Mouse (Mus musculus): ENCODE data around the gene C2cd4b. TPM values are rescaled to one million over a fixed set of nuclear protein-coding genes. Genes with fewer than 3 reads are reported as not detected.

Gene C2cd4b
- polyA plus RNA-seq, 1 experiment from 2014 or later: not detected

- H3K4me1 ChIP-seq (ENCODE audit: control insufficient read depth, low read depth, low read length): no peaks in the 10 kb centered on the region
- no peaks in the 10 kb centered on the region for H3K36me3 ChIP-seq (ENCODE audit: control insufficient read depth, insufficient read depth)
- no peak overlapping the region for H3K4me2 ChIP-seq (ENCODE audit: low read depth, low read length)
- H3K4me3 ChIP-seq (ENCODE audit: low read depth, low read length): no peak overlapping the region
- H3K27ac ChIP-seq (ENCODE audit: low read length): no peak overlapping the region
- no peak for ATAC-seq (ENCODE audit: low read depth)
- no peak overlapping the region for H3K9ac ChIP-seq (ENCODE audit: low read depth, low read length)
- WGBS (ENCODE audit: insufficient replicate concordance): 68% methylated on average over 7 of the region's 7 CpGs
- 0 out of 2 replicates have a peak, but pooled peaks cover 2% of the 10 kb centered on the region for H3K9me3 ChIP-seq (replicated peaks; ENCODE audit: control insufficient read depth, low read length)
- H3K27me3 ChIP-seq (ENCODE audit: control insufficient read depth, insufficient read depth, low read depth, low read length): no peaks in the 10 kb centered on the region
Measured at GRCm38 (mm10) chr9:67786311-67786710, 27.1 kb downstream of the C2cd4b start.

GRCm38 (mm10) chr9:67787671-67788070 lies 28.4 kb downstream of the C2cd4b start:
- no peak for ATAC-seq (ENCODE audit: low read depth)
- Histone ChIP-seq H3K27ac (ENCODE audit: low read length) (no peak overlapping the region), H3K9ac (ENCODE audit: low read depth, low read length) (no peak overlapping the region), H3K9me3 (replicated peaks; ENCODE audit: control insufficient read depth, low read length) (0 out of 2 replicates have a peak, but pooled peaks cover 2% of the 10 kb centered on the region), H3K27me3 (ENCODE audit: control insufficient read depth, insufficient read depth, low read depth, low read length) (no peaks in the 10 kb centered on the region), H3K4me2 (ENCODE audit: low read depth, low read length) (no peak overlapping the region), H3K36me3 (ENCODE audit: control insufficient read depth, insufficient read depth) (no peaks in the 10 kb centered on the region), H3K4me3 (ENCODE audit: low read depth, low read length) (no peak overlapping the region), H3K4me1 (ENCODE audit: control insufficient read depth, low read depth, low read length) (no peaks in the 10 kb centered on the region)
- WGBS (ENCODE audit: insufficient replicate concordance): 56% methylated on average over 6 of the region's 6 CpGs

GRCm38 (mm10) chr9:67792405-67792804 lies 33.2 kb downstream of the C2cd4b start:
- WGBS (ENCODE audit: insufficient replicate concordance): 43% methylated on average over 5 of the region's 5 CpGs
- Histone ChIP-seq H3K27ac (ENCODE audit: low read length) (no peak overlapping the region), H3K4me3 (ENCODE audit: low read depth, low read length) (no peak overlapping the region), H3K36me3 (ENCODE audit: control insufficient read depth, insufficient read depth) (no peaks in the 10 kb centered on the region), H3K4me2 (ENCODE audit: low read depth, low read length) (no peak overlapping the region), H3K4me1 (ENCODE audit: control insufficient read depth, low read depth, low read length) (no peaks in the 10 kb centered on the region), H3K9ac (ENCODE audit: low read depth, low read length) (no peak overlapping the region), H3K9me3 (replicated peaks; ENCODE audit: control insufficient read depth, low read length) (no peaks in the 10 kb centered on the region), H3K27me3 (ENCODE audit: control insufficient read depth, insufficient read depth, low read depth, low read length) (0 out of 2 replicates have a peak, but pooled peaks cover 4% of the 10 kb centered on the region)
- no peak for ATAC-seq (ENCODE audit: low read depth)

- H3K36me3 ChIP-seq (ENCODE audit: control insufficient read depth, insufficient read depth): no peaks in the 10 kb centered on the region
- WGBS (ENCODE audit: insufficient replicate concordance): 24% methylated on average over 6 of the region's 6 CpGs
- no peak overlapping the region for H3K4me2 ChIP-seq (ENCODE audit: low read depth, low read length)
- 0 out of 2 replicates have a peak, but pooled peaks cover 4% of the 10 kb centered on the region for H3K27me3 ChIP-seq (ENCODE audit: control insufficient read depth, insufficient read depth, low read depth, low read length)
- H3K9ac ChIP-seq (ENCODE audit: low read depth, low read length): no peak overlapping the region
- no peak for ATAC-seq (ENCODE audit: low read depth)
- no peaks in the 10 kb centered on the region for H3K9me3 ChIP-seq (replicated peaks; ENCODE audit: control insufficient read depth, low read length)
- H3K4me3 ChIP-seq (ENCODE audit: low read depth, low read length): no peak overlapping the region
- H3K27ac ChIP-seq (ENCODE audit: low read length): no peak overlapping the region
- no peaks in the 10 kb centered on the region for H3K4me1 ChIP-seq (ENCODE audit: control insufficient read depth, low read depth, low read length)
Measured at GRCm38 (mm10) chr9:67793501-67793900, 34.3 kb downstream of the C2cd4b start.

- Histone ChIP-seq H3K27ac (ENCODE audit: low read length) (no peak overlapping the region), H3K4me2 (ENCODE audit: low read depth, low read length) (no peak overlapping the region), H3K27me3 (ENCODE audit: control insufficient read depth, insufficient read depth, low read depth, low read length) (0 out of 2 replicates have a peak, but pooled peaks cover 4% of the 10 kb centered on the region), H3K4me1 (ENCODE audit: control insufficient read depth, low read depth, low read length) (no peaks in the 10 kb centered on the region), H3K36me3 (ENCODE audit: control insufficient read depth, insufficient read depth) (no peaks in the 10 kb centered on the region), H3K9ac (ENCODE audit: low read depth, low read length) (no peak overlapping the region), H3K4me3 (ENCODE audit: low read depth, low read length) (no peak overlapping the region), H3K9me3 (replicated peaks; ENCODE audit: control insufficient read depth, low read length) (no peaks in the 10 kb centered on the region)
- WGBS (ENCODE audit: insufficient replicate concordance): 47% methylated on average over 1 of the region's 1 CpGs
- ATAC-seq (ENCODE audit: low read depth): no peak
Measured at GRCm38 (mm10) chr9:67794216-67794615, 35.0 kb downstream of the C2cd4b start.

- Histone ChIP-seq H3K9ac (ENCODE audit: low read depth, low read length) (no peak overlapping the region), H3K9me3 (replicated peaks; ENCODE audit: control insufficient read depth, low read length) (no peaks in the 10 kb centered on the region), H3K4me3 (ENCODE audit: low read depth, low read length) (no peak overlapping the region), H3K4me1 (ENCODE audit: control insufficient read depth, low read depth, low read length) (no peaks in the 10 kb centered on the region), H3K27ac (ENCODE audit: low read length) (no peak overlapping the region), H3K27me3 (ENCODE audit: control insufficient read depth, insufficient read depth, low read depth, low read length) (0 out of 2 replicates have a peak, but pooled peaks cover 4% of the 10 kb centered on the region), H3K36me3 (ENCODE audit: control insufficient read depth, insufficient read depth) (no peaks in the 10 kb centered on the region), H3K4me2 (ENCODE audit: low read depth, low read length) (no peak overlapping the region)
- WGBS (ENCODE audit: insufficient replicate concordance): 68% methylated on average over 4 of the region's 4 CpGs
- ATAC-seq (ENCODE audit: low read depth): no peak
Measured at GRCm38 (mm10) chr9:67794668-67795067, 35.4 kb downstream of the C2cd4b start.

- ATAC-seq (ENCODE audit: low read depth): no peak
- no peak overlapping the region for H3K4me2 ChIP-seq (ENCODE audit: low read depth, low read length)
Measured at GRCm38 (mm10) chr9:67795205-67795675, 36.0 kb downstream of the C2cd4b start.

GRCm38 (mm10) chr9:67799078-67799819 lies 40.0 kb downstream of the C2cd4b start:
- no peak overlapping the region for H3K9ac ChIP-seq (ENCODE audit: low read depth, low read length)
- H3K27ac ChIP-seq (ENCODE audit: low read length): no peak overlapping the region
- H3K9me3 ChIP-seq (replicated peaks; ENCODE audit: control insufficient read depth, low read length): no peaks in the 10 kb centered on the region
- no peak overlapping the region for H3K4me2 ChIP-seq (ENCODE audit: low read depth, low read length)
- 40% methylated on average over 14 of the region's 14 CpGs for WGBS (ENCODE audit: insufficient replicate concordance)
- 0 out of 2 replicates have a peak, but pooled peaks cover 1% of the 10 kb centered on the region for H3K27me3 ChIP-seq (ENCODE audit: control insufficient read depth, insufficient read depth, low read depth, low read length)
- H3K36me3 ChIP-seq (ENCODE audit: control insufficient read depth, insufficient read depth): no peaks in the 10 kb centered on the region
- no peaks in the 10 kb centered on the region for H3K4me1 ChIP-seq (ENCODE audit: control insufficient read depth, low read depth, low read length)
- H3K4me3 ChIP-seq (ENCODE audit: low read depth, low read length): no peak overlapping the region
- no peak for ATAC-seq (ENCODE audit: low read depth)

More at GRCm38 (mm10) chr9:67795205-67795675, 36.0 kb downstream of the C2cd4b start:
- WGBS (ENCODE audit: insufficient replicate concordance): 62% methylated on average over 14 of the region's 14 CpGs
- Histone ChIP-seq H3K9me3 (replicated peaks; ENCODE audit: control insufficient read depth, low read length) (no peaks in the 10 kb centered on the region), H3K36me3 (ENCODE audit: control insufficient read depth, insufficient read depth) (no peaks in the 10 kb centered on the region), H3K9ac (ENCODE audit: low read depth, low read length) (no peak overlapping the region), H3K27me3 (ENCODE audit: control insufficient read depth, insufficient read depth, low read depth, low read length) (0 out of 2 replicates have a peak, but pooled peaks cover 4% of the 10 kb centered on the region), H3K4me3 (ENCODE audit: low read depth, low read length) (no peak overlapping the region), H3K4me1 (ENCODE audit: control insufficient read depth, low read depth, low read length) (no peaks in the 10 kb centered on the region), H3K27ac (ENCODE audit: low read length) (no peak overlapping the region)

GRCm38 (mm10) chr9:67802241-67802640 lies 43.0 kb downstream of the C2cd4b start:
- Histone ChIP-seq H3K36me3 (ENCODE audit: control insufficient read depth, insufficient read depth) (no peaks in the 10 kb centered on the region), H3K27me3 (ENCODE audit: control insufficient read depth, insufficient read depth, low read depth, low read length) (no peaks in the 10 kb centered on the region), H3K4me2 (ENCODE audit: low read depth, low read length) (no peak overlapping the region), H3K4me1 (ENCODE audit: control insufficient read depth, low read depth, low read length) (no peaks in the 10 kb centered on the region), H3K9me3 (replicated peaks; ENCODE audit: control insufficient read depth, low read length) (no peaks in the 10 kb centered on the region), H3K4me3 (ENCODE audit: low read depth, low read length) (no peak overlapping the region), H3K27ac (ENCODE audit: low read length) (no peak overlapping the region), H3K9ac (ENCODE audit: low read depth, low read length) (no peak overlapping the region)
- WGBS (ENCODE audit: insufficient replicate concordance): 24% methylated on average over 6 of the region's 6 CpGs
- no peak for ATAC-seq (ENCODE audit: low read depth)
